Mouse (Mus musculus) hindbrain, embryonic 16.5 days (tissue): Measurements from ENCODE around the gene Nrip3. TPM values are rescaled to one million over a fixed set of nuclear protein-coding genes. Genes with fewer than 3 reads are reported as not detected.

Experiments used
- ATAC-seq: fragments of 200-750 bp; cut with Nextera tagmentation; 2 replicates; pipeline ENCODE4 v1.8.0; 2017; ENCODE audit warnings: moderate TSS enrichment, moderate library complexity
- H3K27ac ChIP-seq: fragments of 300-500 bp; sonication (generic); 2 replicates; pipeline ENCODE4 v1.5.1; 2014; ENCODE audit warnings: low read depth, mild to moderate bottlenecking, control low read depth, low read length, moderate library complexity
- H3K27me3 ChIP-seq: fragments of 300-500 bp; sonication (generic); replicated peaks from 2 replicates; pipeline ENCODE4 v1.6.1; 2014; ENCODE audit warnings: low read length; ENCODE audit not compliant: control insufficient read depth, insufficient read depth
- H3K36me3 ChIP-seq: fragments of 300-500 bp; sonication (generic); 2 replicates; pipeline ENCODE4 v1.6.1; 2014; ENCODE audit warnings: mild to moderate bottlenecking, low read length, moderate library complexity, mixed read lengths; ENCODE audit not compliant: control insufficient read depth, insufficient read depth
- H3K4me1 ChIP-seq: fragments of 300-500 bp; sonication (generic); 2 replicates; pipeline ENCODE4 v1.6.1; 2014; ENCODE audit warnings: low read depth, low read length; ENCODE audit not compliant: control insufficient read depth, insufficient read depth
- H3K4me2 ChIP-seq: fragments of 300-500 bp; sonication (generic); 2 replicates; pipeline ENCODE4 v1.6.1; 2014; ENCODE audit warnings: mild to moderate bottlenecking, low read length, control low read depth, moderate library complexity
- H3K4me3 ChIP-seq: fragments of 300-500 bp; sonication (generic); 2 replicates; pipeline ENCODE4 v1.5.1; 2014; ENCODE audit warnings: mild to moderate bottlenecking, low read length, control low read depth, moderate library complexity
- H3K9ac ChIP-seq: fragments of 300-500 bp; sonication (generic); 2 replicates; pipeline ENCODE4 v1.6.1; 2014; ENCODE audit warnings: low read depth, mild to moderate bottlenecking, control low read depth, low read length, moderate library complexity
- H3K9me3 ChIP-seq: fragments of 300-500 bp; sonication (generic); 2 replicates; pipeline ENCODE4 v1.6.1; 2014; ENCODE audit warnings: mild to moderate bottlenecking, low read length, moderate library complexity; ENCODE audit not compliant: control insufficient read depth
- WGBS: fragments of 180-500 bp; shearing (Covaris S2); extraction: QIAGEN DNeasy Blood & Tissue Kit; methylation state at CpG from one replicate; pipeline ENCODE4 v1.1.7; 2014; 5-methylcytosine and 5-hydroxymethylcytosine counted together
- polyA plus RNA-seq: library from polyadenylated mRNA; unstranded; fragments of >200 nt; fragmentation: Nextera tagmentation; extraction: Ambion mirVana; gene quantifications from 2 replicates; pipeline ENCODE4 v1.2.1, GENCODE M21; 2015

The Nrip3 gene
- polyA plus RNA-seq, 1 experiment from 2014 or later, result 21.6 TPM

DNA sequence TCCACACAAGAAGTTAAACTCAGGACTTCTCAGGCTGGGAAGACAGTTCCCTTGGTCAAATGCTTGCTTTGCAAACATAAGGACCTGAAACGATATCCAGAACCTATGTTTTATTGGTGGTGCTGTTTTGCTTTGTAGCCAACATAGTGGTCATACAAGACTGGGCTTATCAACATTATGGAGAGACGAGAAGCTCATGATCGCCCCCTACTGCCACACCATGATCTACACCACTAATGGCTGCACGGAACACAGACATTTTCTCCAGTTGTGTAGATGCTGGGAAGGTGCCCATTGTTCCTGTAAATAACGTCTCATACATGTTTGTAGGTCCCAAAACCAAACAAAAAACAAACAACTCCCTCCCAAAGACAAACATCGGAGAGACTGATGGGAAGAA, 23.0 kb upstream of the Nrip3 start:
- Histone ChIP-seq H3K9me3 (no peaks in the 10 kb centered on the region), H3K36me3 (no peaks in the 10 kb centered on the region), H3K4me1 (no peaks in the 10 kb centered on the region), H3K4me2 (no peak overlapping the region), H3K4me3 (no peak overlapping the region), H3K9ac (no peak overlapping the region), H3K27ac (no peak overlapping the region), H3K27me3 (no peaks in the 10 kb centered on the region)
- WGBS, result 70% methylated on average over 6 of the region's 6 CpGs
- no peak for ATAC-seq

DNA sequence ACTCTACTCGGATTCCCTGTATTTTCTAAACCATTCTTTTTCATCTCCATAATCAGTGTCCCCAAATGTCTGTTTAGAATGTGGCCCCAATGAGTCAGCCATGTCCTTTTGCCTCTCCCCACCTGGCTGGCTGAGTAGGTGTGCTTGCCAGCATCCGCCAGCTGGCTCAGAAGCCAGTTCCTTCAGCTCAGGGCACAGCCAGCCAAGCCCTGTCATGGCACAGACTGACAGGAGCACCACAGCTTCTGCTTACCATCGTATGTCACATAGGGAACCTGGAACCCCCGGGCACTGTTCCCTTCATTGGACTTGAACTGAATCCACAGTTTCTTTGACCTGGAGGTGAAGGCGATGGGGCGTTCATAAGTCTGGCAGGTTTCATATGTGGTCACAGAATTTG, 22.5 kb upstream of the Nrip3 start:
- 85% methylated on average over 6 of the region's 6 CpGs for whole genome bisulfite sequencing
- H3K9ac ChIP-seq, result no peak overlapping the region
- H3K27ac ChIP-seq, result no peak overlapping the region
- H3K4me3 ChIP-seq, result no peak overlapping the region
- no peak overlapping the region for H3K4me2 ChIP-seq
- no peaks in the 10 kb centered on the region for H3K4me1 ChIP-seq
- H3K27me3 ChIP-seq, result no peaks in the 10 kb centered on the region
- ATAC-seq, result no peak
- no peaks in the 10 kb centered on the region for H3K9me3 ChIP-seq
- H3K36me3 ChIP-seq, result no peaks in the 10 kb centered on the region

DNA sequence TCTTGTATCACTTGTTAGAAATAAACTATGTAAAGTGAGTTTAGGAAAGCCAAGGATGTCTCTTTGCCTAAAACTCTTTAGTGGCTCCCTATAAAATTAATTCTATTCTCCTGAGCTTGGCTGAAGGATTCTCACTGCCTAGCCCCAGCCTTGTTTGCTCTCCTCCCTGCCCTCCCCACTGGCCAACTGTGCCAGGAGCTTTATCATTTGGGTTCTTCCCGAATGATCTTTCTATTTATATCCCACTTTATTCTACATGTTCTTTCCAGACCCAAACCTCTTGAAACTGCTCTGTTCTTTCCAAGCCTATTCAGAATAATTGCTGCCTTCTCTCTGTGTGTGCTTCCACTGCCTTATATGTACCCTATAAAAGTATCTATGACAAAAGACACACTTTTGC, 21.7 kb upstream of the Nrip3 start:
- WGBS, result 76% methylated on average over 1 of the region's 1 CpGs
- H3K4me2 ChIP-seq, result no peak overlapping the region
- H3K27ac ChIP-seq, result no peak overlapping the region
- no peak overlapping the region for H3K9ac ChIP-seq
- no peaks in the 10 kb centered on the region for H3K27me3 ChIP-seq
- no peak for ATAC-seq
- H3K9me3 ChIP-seq, result no peaks in the 10 kb centered on the region
- H3K4me3 ChIP-seq, result no peak overlapping the region
- no peaks in the 10 kb centered on the region for H3K36me3 ChIP-seq
- H3K4me1 ChIP-seq, result no peaks in the 10 kb centered on the region

DNA sequence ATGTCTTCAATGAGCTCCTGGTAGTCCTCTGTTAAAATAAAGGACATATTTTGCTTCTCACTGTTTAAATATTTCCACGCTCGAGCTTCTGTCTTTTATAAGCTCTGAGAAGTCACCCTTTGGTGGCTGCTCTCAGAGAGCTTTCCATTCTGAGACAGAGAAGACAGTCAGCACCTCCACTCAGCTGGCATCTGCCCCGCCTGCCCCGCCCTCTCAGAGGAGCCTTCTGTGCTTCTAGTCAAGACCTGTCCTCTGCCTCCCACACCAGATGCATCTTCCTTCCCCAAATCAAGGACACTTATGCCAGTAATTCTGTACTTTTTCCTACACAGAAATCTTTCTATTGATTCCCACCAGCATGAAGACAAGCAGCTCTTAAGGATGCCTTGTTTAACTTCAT, 18.8 kb upstream of the Nrip3 start:
- no peaks in the 10 kb centered on the region for H3K36me3 ChIP-seq
- no peak overlapping the region for H3K4me2 ChIP-seq
- WGBS, result 92% methylated on average over 4 of the region's 4 CpGs
- H3K27me3 ChIP-seq, result no peaks in the 10 kb centered on the region
- no peak overlapping the region for H3K9ac ChIP-seq
- H3K27ac ChIP-seq, result no peak overlapping the region
- no peak overlapping the region for H3K4me3 ChIP-seq
- H3K9me3 ChIP-seq, result no peaks in the 10 kb centered on the region
- H3K4me1 ChIP-seq, result no peaks in the 10 kb centered on the region
- no peak for ATAC-seq

DNA sequence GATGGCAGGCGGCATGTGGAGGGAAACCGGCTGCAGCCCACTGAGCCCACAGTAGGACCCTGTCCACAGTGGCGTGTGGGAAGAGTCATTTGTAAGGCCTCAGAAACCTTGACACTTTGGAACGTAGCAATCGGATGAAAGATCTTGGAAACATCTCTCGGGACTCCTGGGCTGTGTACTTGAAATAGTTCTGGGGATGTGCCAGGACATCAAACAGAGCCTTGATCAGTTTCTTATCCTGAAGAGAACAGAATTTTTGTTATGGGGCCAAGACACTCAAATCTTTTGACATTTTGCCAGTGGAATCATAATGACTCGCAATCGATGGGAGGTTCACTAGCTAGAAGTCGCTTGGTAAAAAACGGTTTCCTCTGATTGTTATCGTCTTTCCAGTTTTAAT, 17.3 kb upstream of the Nrip3 start:
- no peak overlapping the region for H3K4me2 ChIP-seq
- H3K9ac ChIP-seq, result no peak overlapping the region
- H3K36me3 ChIP-seq, result no peaks in the 10 kb centered on the region
- no peaks in the 10 kb centered on the region for H3K4me1 ChIP-seq
- H3K9me3 ChIP-seq, result no peaks in the 10 kb centered on the region
- no peak for ATAC-seq
- no peak overlapping the region for H3K27ac ChIP-seq
- no peaks in the 10 kb centered on the region for H3K27me3 ChIP-seq
- 69% methylated on average over 11 of the region's 11 CpGs for WGBS
- H3K4me3 ChIP-seq, result no peak overlapping the region

DNA sequence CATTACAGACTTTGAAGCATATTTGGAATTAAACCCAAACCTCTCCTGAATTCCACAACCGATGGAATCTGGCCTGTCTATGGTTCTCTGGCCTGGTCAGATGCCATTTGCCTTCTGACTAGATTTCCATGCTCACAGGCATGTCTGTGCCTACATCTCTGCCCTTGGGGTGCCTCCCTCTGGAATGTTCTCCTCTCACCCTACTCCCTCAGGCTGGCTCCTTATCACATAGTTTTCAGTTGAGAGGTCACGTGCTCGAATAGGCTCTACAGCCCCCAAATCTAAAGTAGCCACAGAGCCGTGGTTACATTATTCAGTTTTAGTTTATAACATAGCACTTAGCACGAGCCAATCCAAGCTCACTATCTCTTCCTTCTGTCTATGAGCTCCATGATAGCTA, 13.7 kb upstream of the Nrip3 start:
- Histone ChIP-seq H3K27ac (no peak overlapping the region), H3K9me3 (no peaks in the 10 kb centered on the region), H3K4me2 (no peak overlapping the region), H3K9ac (no peak overlapping the region), H3K4me3 (no peak overlapping the region), H3K27me3 (no peaks in the 10 kb centered on the region), H3K4me1 (no peaks in the 10 kb centered on the region), H3K36me3 (no peaks in the 10 kb centered on the region)
- ATAC-seq, result no peak
- whole genome bisulfite sequencing, result 75% methylated on average over 5 of the region's 5 CpGs

DNA sequence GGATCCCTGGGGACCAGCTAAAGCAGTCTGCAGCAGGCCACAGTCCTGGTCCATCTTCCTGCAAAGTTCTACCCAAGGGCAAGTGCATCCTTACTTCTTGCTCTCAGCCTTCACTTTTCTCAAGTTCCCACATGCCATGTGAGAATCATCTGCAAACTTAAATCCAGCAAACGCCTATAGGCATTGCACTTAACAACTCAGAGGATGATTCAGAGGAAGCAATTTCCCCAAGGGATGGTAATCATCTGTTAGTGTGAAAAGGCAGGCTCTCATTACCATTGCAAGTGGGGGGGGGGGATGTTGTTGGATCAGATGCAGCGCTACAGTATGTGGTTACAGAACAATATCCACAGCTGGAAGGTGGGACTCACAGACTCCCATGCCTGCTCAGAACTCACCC, 12.7 kb upstream of the Nrip3 start:
- no peak overlapping the region for H3K4me3 ChIP-seq
- ATAC-seq, result no peak
- H3K27me3 ChIP-seq, result no peaks in the 10 kb centered on the region
- no peak overlapping the region for H3K4me2 ChIP-seq
- no peaks in the 10 kb centered on the region for H3K9me3 ChIP-seq
- no peak overlapping the region for H3K27ac ChIP-seq
- H3K36me3 ChIP-seq, result no peaks in the 10 kb centered on the region
- 78% methylated on average over 2 of the region's 2 CpGs for WGBS
- H3K9ac ChIP-seq, result no peak overlapping the region
- no peaks in the 10 kb centered on the region for H3K4me1 ChIP-seq

DNA sequence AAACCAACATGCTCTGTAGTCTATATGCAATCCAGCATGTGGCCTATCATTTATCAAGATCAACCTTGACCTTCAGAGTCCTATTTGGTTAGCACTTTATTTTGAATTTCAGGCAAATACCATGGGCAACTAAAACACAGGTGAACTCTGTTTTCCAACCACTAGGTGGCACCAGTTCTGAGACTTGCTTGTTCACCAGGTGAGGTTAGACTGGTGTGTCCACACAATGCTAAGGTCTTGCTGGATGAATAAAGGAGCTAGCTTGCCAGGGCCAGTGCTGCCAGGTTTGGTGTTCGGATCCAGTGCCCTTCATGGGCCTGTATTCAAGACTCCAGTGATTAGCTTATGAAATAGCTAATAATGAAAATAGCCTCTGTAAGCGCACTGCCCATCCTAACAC, 10.9 kb upstream of the Nrip3 start:
- Histone ChIP-seq H3K27ac (no peak overlapping the region), H3K36me3 (no peaks in the 10 kb centered on the region), H3K27me3 (no peaks in the 10 kb centered on the region), H3K9ac (no peak overlapping the region), H3K4me1 (no peaks in the 10 kb centered on the region), H3K4me3 (no peak overlapping the region), H3K9me3 (no peaks in the 10 kb centered on the region), H3K4me2 (no peak overlapping the region)
- ATAC-seq, result peak; percentile 58; the same call in 1 of the 2 replicates
- 78% methylated on average over 2 of the region's 2 CpGs for WGBS

DNA sequence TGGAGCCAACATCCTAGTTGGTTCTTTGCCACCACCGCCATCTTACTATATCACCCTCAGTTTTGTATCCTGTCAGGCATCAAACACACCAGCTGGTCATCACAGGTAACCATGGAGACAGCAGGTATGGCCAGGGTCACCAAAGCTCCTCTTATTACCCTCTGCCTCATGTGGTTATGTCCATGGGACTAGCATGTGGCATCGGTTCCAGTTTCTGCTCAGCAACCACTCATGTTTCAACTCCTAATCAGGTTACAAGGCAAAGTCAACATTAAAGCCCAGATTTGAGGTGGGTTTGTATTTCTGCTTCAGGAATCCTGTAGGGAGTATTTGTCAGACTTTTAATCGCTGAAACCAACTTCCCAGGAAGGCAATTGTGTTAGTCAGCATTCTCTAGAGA, 9.0 kb upstream of the Nrip3 start:
- ATAC-seq, result no peak
- WGBS, result 74% methylated on average over 3 of the region's 3 CpGs
- H3K9me3 ChIP-seq, result no peaks in the 10 kb centered on the region

DNA sequence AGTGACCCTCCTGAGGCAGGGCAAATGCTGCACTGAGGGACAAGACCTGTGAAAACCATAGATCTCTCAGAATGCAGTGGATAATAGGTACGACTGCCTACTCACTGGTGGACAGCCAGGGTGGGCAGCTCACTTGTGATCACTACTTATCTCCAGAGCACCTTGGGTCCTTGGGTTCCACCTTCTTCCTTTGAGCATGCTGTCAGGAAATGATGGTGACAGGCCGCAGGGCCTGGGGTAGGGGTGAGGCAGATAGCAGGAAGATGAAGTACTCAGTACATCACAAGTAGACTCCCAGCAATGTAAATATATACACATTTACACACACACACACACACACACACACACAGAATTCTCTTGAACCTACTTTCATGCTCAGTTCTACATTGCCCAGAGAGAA, 6.0 kb upstream of the Nrip3 start:
- H3K27ac ChIP-seq, result no peak overlapping the region
- ATAC-seq, result no peak
- peaks cover 3% of the 10 kb centered on the region for H3K27me3 ChIP-seq
- 84% methylated on average over 2 of the region's 2 CpGs for WGBS
- H3K36me3 ChIP-seq, result no peaks in the 10 kb centered on the region
- H3K9me3 ChIP-seq, result no peaks in the 10 kb centered on the region
- H3K4me3 ChIP-seq, result no peak overlapping the region
- no peak overlapping the region for H3K9ac ChIP-seq
- H3K4me1 ChIP-seq, result peaks cover 2% of the 10 kb centered on the region; the same call in 1 of the 2 replicates
- no peak overlapping the region for H3K4me2 ChIP-seq

More for the DNA sequence above, 9.0 kb upstream of the Nrip3 start:
- no peaks in the 10 kb centered on the region for H3K4me1 ChIP-seq
- no peak overlapping the region for H3K27ac ChIP-seq
- no peaks in the 10 kb centered on the region for H3K27me3 ChIP-seq
- no peak overlapping the region for H3K4me2 ChIP-seq
- no peak overlapping the region for H3K9ac ChIP-seq
- H3K36me3 ChIP-seq, result no peaks in the 10 kb centered on the region
- no peak overlapping the region for H3K4me3 ChIP-seq
